Comparison of ENCODE assay signal across 8 mouse cellular contexts in the genomic region with DNA sequence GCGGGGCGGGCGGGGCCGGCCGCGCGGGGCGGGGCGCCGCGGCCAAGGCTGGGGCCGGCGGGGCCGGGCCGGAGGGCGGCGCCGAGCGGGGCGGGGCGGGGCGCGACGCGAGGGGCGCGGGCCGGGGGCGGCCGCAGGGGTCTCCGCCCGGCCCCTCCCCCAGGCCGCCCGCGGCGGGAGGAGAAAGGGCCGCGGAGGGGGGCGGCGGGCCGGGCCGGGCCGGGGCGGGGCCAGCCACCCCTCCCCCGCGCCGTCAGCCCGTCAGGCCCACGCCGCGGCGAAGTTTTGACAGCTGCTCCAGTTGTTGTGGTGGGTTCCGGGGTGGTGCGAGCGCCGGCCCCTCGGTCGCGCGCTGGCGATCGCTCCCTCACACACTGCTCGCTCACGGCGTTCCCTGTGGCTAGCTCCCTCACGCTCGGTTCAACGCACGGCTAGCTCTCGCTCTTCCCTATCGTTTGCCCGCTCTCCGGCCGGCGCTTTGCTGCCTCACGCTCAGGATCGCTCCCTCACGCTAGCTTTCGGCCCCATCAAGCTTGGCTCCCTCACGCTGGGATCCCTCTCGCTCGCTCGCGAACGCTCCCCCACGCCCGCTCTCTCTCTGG. TPM values are rescaled to one million over a fixed set of nuclear protein-coding genes. Genes with fewer than 3 reads are reported as not detected.
A peak's percentile ranks its signal among the peaks of the same experiment; 100 is the strongest.
DNase-seq lines count a peak whose midpoint lies in the region; ATAC-seq and TF ChIP-seq lines count a peak whose summit lies in the region.

No protein-coding gene starts in this region.

- peak overlapping the region; percentile 74 for H3K4me2 ChIP-seq in forebrain, postnatal 0 days (ENCODE audit: low read depth)
- H3K4me2 ChIP-seq in hindbrain, embryonic 16.5 days (ENCODE audit: low read length): peak overlapping the region; percentile 70
- H3K4me2 ChIP-seq in liver, embryonic 12.5 days: peak overlapping the region; percentile 96
- H3K4me2 ChIP-seq in myocyte (ENCODE audit: low read depth): peak overlapping the region; percentile 73

- TF ChIP-seq POLR2A in bone marrow, adult 2 months (IDR thresholded peaks at IDR 0.05; ENCODE audit: borderline replicate concordance, control insufficient read depth, low read depth, low read length): 0 out of 2 replicates have a peak, but pooled peaks have one; percentile 31
- peak; percentile 79 for TF ChIP-seq POLR2A in myocyte (IDR thresholded peaks at IDR 0.05; ENCODE audit: insufficient read length, low read depth)

- DNase-seq in frontal cortex, postnatal 10 days (ENCODE audit: low spot score in 2 of 2): peak; percentile 64 to 76
- no peak for DNase-seq in frontal cortex, postnatal 36 days (ENCODE audit: low spot score in 2 of 2)
- DNase-seq in forebrain, postnatal 0 days: no peak
- peak; percentile 85 for DNase-seq in thymus, postnatal 0 days (ENCODE audit: low spot score)

- TF ChIP-seq CTCF in bone marrow, adult 2 months (IDR thresholded peaks at IDR 0.05; ENCODE audit: control insufficient read depth, insufficient read depth, low read length): no peak
- TF ChIP-seq CTCF in forebrain, postnatal 0 days (IDR thresholded peaks at IDR 0.05; ENCODE audit: low read depth): no peak

- WGBS in bone marrow, adult 2 months: 3% methylated on average over 75 of the region's 87 CpGs
- whole genome bisulfite sequencing in forebrain, postnatal 0 days: under 1% methylated on average over 33 of the region's 87 CpGs
- WGBS in hindbrain, embryonic 16.5 days: under 1% methylated on average over 34 of the region's 87 CpGs
- WGBS in liver, embryonic 12.5 days (ENCODE audit: insufficient replicate concordance): under 1% methylated on average over 42 of the region's 87 CpGs

- H3K36me3 ChIP-seq in forebrain, postnatal 0 days (ENCODE audit: insufficient read depth): no peaks in the 10 kb centered on the region
- H3K36me3 ChIP-seq in hindbrain, embryonic 16.5 days (ENCODE audit: control insufficient read depth, insufficient read depth, low read length): no peaks in the 10 kb centered on the region
- no peaks in the 10 kb centered on the region for H3K36me3 ChIP-seq in liver, embryonic 12.5 days
- H3K36me3 ChIP-seq in myocyte (ENCODE audit: control insufficient read depth, insufficient read depth): no peaks in the 10 kb centered on the region

- peaks cover 3% of the 10 kb centered on the region; the same call in 1 of the 2 replicates for H3K4me1 ChIP-seq in bone marrow, adult 2 months (ENCODE audit: control insufficient read depth, insufficient read depth, low read length)
- peaks cover 10% of the 10 kb centered on the region for H3K4me1 ChIP-seq in forebrain, postnatal 0 days (ENCODE audit: insufficient read depth)
- peaks cover 14% of the 10 kb centered on the region for H3K4me1 ChIP-seq in hindbrain, embryonic 16.5 days (ENCODE audit: control insufficient read depth, insufficient read depth, low read depth, low read length)
- peaks cover 35% of the 10 kb centered on the region for H3K4me1 ChIP-seq in liver, embryonic 12.5 days

- peak overlapping the region; percentile 96 for H3K9ac ChIP-seq in forebrain, postnatal 0 days
- peak overlapping the region; percentile 95 for H3K9ac ChIP-seq in hindbrain, embryonic 16.5 days (ENCODE audit: low read depth, low read length)
- H3K9ac ChIP-seq in liver, embryonic 12.5 days: peak overlapping the region; percentile 93

- ATAC-seq in forebrain, postnatal 0 days: peak; percentile 74
- peak; percentile 85 for ATAC-seq in hindbrain, embryonic 16.5 days
- ATAC-seq in liver, embryonic 12.5 days: peak; percentile 73

- H3K27ac ChIP-seq in bone marrow, adult 2 months (ENCODE audit: control insufficient read depth, insufficient read depth, low read depth, low read length, poor library complexity): peak overlapping the region; percentile 100
- peak overlapping the region; percentile 99 for H3K27ac ChIP-seq in forebrain, postnatal 0 days (ENCODE audit: low read depth, low read length)
- H3K27ac ChIP-seq in hindbrain, embryonic 16.5 days (ENCODE audit: low read depth, low read length): peak overlapping the region; percentile 99
- peak overlapping the region; percentile 100 for H3K27ac ChIP-seq in liver, embryonic 12.5 days

- no peaks in the 10 kb centered on the region for H3K27me3 ChIP-seq in forebrain, postnatal 0 days (ENCODE audit: insufficient read depth, low read length)
- no peaks in the 10 kb centered on the region for H3K27me3 ChIP-seq in hindbrain, embryonic 16.5 days (replicated peaks; ENCODE audit: control insufficient read depth, insufficient read depth, low read length)
- no peaks in the 10 kb centered on the region for H3K27me3 ChIP-seq in liver, embryonic 12.5 days (replicated peaks)
- H3K27me3 ChIP-seq in myocyte (ENCODE audit: control insufficient read depth, insufficient read depth, insufficient read length): no peaks in the 10 kb centered on the region

- H3K79me2 ChIP-seq in myocyte (ENCODE audit: control insufficient read depth, insufficient read depth): peaks cover 38% of the 10 kb centered on the region

- H3K4me3 ChIP-seq in bone marrow, adult 2 months (replicated peaks; ENCODE audit: control insufficient read depth, low read depth, low read length): peak overlapping the region; percentile 98
- peak overlapping the region; percentile 96 for H3K4me3 ChIP-seq in forebrain, postnatal 0 days (ENCODE audit: low read depth, low read length)
- peak overlapping the region; percentile 99 for H3K4me3 ChIP-seq in hindbrain, embryonic 16.5 days (ENCODE audit: low read length)
- peak overlapping the region; percentile 97 for H3K4me3 ChIP-seq in liver, embryonic 12.5 days
- peak overlapping the region; percentile 57 for H3K4me3 ChIP-seq in myocyte

- no peaks in the 10 kb centered on the region for H3K9me3 ChIP-seq in forebrain, postnatal 0 days (ENCODE audit: low read length)
- no peaks in the 10 kb centered on the region for H3K9me3 ChIP-seq in hindbrain, embryonic 16.5 days (ENCODE audit: control insufficient read depth, low read length)
- H3K9me3 ChIP-seq in liver, embryonic 12.5 days (replicated peaks): no peaks in the 10 kb centered on the region

- H3ac ChIP-seq in myocyte (ENCODE audit: control insufficient read depth, insufficient read length): peak overlapping the region; percentile 61

TF ChIP-seq in myocyte, 11 proteins besides CTCF, POLR2A, EP300 and RAD21:
- TF ChIP-seq USF1 (IDR thresholded peaks at IDR 0.05; ENCODE audit: low read depth): no peak
- peak in 2 of 3 experiments; percentile 85 to 92 for TF ChIP-seq MYOG (IDR thresholded peaks at IDR 0.05; ENCODE audit: control insufficient read depth in 1 of 3, insufficient read depth in 1 of 3, insufficient read length in 2 of 3, low read depth in 2 of 3)
- TF ChIP-seq REST (IDR thresholded peaks at IDR 0.05; ENCODE audit: insufficient read depth, insufficient read length): peak; percentile 6
- peak in 2 of 3 experiments; percentile 84 to 95 for TF ChIP-seq MYOD1 (IDR thresholded peaks at IDR 0.05; ENCODE audit: control insufficient read depth in 1 of 3, insufficient read length in 2 of 3, low read depth in 2 of 3)
- TF ChIP-seq MAX (IDR thresholded peaks at IDR 0.05; ENCODE audit: low read depth): no peak
- no peak for TF ChIP-seq SRF (IDR thresholded peaks at IDR 0.05; ENCODE audit: control insufficient read depth, insufficient read length, low read depth)
- TF ChIP-seq E2F4 (IDR thresholded peaks at IDR 0.05; ENCODE audit: insufficient read depth): no peak
- TF ChIP-seq CEBPB (IDR thresholded peaks at IDR 0.05; ENCODE audit: insufficient read depth, poor library complexity, severe bottlenecking): no peak
- TF ChIP-seq TCF12 (IDR thresholded peaks at IDR 0.05; ENCODE audit: insufficient read depth, poor library complexity, severe bottlenecking): peak; percentile 56
- TF ChIP-seq TCF3 (IDR thresholded peaks at IDR 0.05; ENCODE audit: insufficient read length, low read depth): peak; percentile 54
- TF ChIP-seq POLR2AphosphoS2 (IDR thresholded peaks at IDR 0.05; ENCODE audit: insufficient read length, low read depth): peak; percentile 87

RNA-seq across cellular contexts. Expression of gene Kmt2c, which starts 0.3 kb away (rescaled TPM):
- polyA plus RNA-seq in bone marrow, adult 2 months (2011; ENCODE audit: insufficient read depth, insufficient read length, low replicate concordance, missing spikeins): 20.8 and 28.5 TPM in 2 replicates
- total RNA-seq in forebrain, postnatal 0 days (2014; rRNA removed): 46.7 and 58.9 TPM in 2 replicates
- polyA plus RNA-seq in forebrain, postnatal 0 days (2015; fragmentation: Nextera tagmentation; extraction: Ambion mirVana): 6.1 and 11.3 TPM in 2 replicates
- 12.1 and 13.1 TPM in 2 replicates for polyA plus RNA-seq in hindbrain, embryonic 16.5 days (2015; fragmentation: Nextera tagmentation; extraction: Ambion mirVana)
- polyA plus RNA-seq in liver, embryonic 12.5 days (2016; fragmentation: Nextera tagmentation; extraction: Ambion mirVana): 11.6 and 11.9 TPM in 2 replicates
- polyA plus RNA-seq in myocyte (2012; fragmentation: generic; extraction: Trizol): 4.1 TPM
- 15.2 and 21.4 TPM in 2 replicates for polyA plus RNA-seq in thymus, postnatal 0 days (2015; fragmentation: Nextera tagmentation; extraction: Ambion mirVana)

RNA-seq across cellular contexts. Expression of gene Cct8l1, which starts 16.9 kb away (rescaled TPM):
- polyA plus RNA-seq in bone marrow, adult 2 months (2011; ENCODE audit: insufficient read depth, insufficient read length, low replicate concordance, missing spikeins): not detected in 2 replicates
- not detected in 2 replicates for total RNA-seq in forebrain, postnatal 0 days (2014; rRNA removed)
- not detected in 2 replicates for polyA plus RNA-seq in forebrain, postnatal 0 days (2015; fragmentation: Nextera tagmentation; extraction: Ambion mirVana)
- polyA plus RNA-seq in hindbrain, embryonic 16.5 days (2015; fragmentation: Nextera tagmentation; extraction: Ambion mirVana): 0.10 and 0.22 TPM in 2 replicates
- 0.06 TPM in 1 of 2 replicates, not detected in the other for polyA plus RNA-seq in liver, embryonic 12.5 days (2016; fragmentation: Nextera tagmentation; extraction: Ambion mirVana)
- not detected for polyA plus RNA-seq in myocyte (2012; fragmentation: generic; extraction: Trizol)
- 0.10 and 0.22 TPM in 2 replicates for polyA plus RNA-seq in thymus, postnatal 0 days (2015; fragmentation: Nextera tagmentation; extraction: Ambion mirVana)

Comparison
In these comparisons a context has a peak if more than half of its experiments do, and no peak if none do; other contexts are left out.
1. DNase-seq: peak in frontal cortex, postnatal 10 days (2 of 2) and thymus, postnatal 0 days (single experiment); none in frontal cortex, postnatal 36 days (0 of 2) and forebrain, postnatal 0 days (single experiment).
2. Peak in every context shown above with its lines, with median percentiles within 50 percentile points of each other: H3K27ac ChIP-seq, H3K4me3 ChIP-seq, ATAC-seq, H3K4me2 ChIP-seq and H3K9ac ChIP-seq.